Mouse (Mus musculus) layer of hippocampus, adult 2 months (tissue): Measurements from ENCODE around the gene Gnptab. TPM values are rescaled to one million over a fixed set of nuclear protein-coding genes. Genes with fewer than 3 reads are reported as not detected.

ENCODE experiments used
- DNase-seq, 2 experiments: peaks; one replicate each; pipeline ENCODE4 v3.0.0; 2022; ENCODE audit warnings: low spot score in 2 of 2
- H3K27ac ChIP-seq: fragments of 200-600 bp; 2 replicates; pipeline ENCODE4 v1.8.1; 2022
- H3K4me3 ChIP-seq: fragments of 200-600 bp; 2 replicates; pipeline ENCODE4 v1.8.1; 2022; ENCODE audit warnings: mild to moderate bottlenecking
- CTCF ChIP-seq: fragments of 200-600 bp; conservative IDR thresholded peaks from 2 replicates; pipeline ENCODE4 v1.8.1; 2022; ENCODE audit warnings: antibody characterized with exemption, mild to moderate bottlenecking, moderate library complexity
- long read RNA-seq, 2 experiments: library from polyadenylated mRNA; stranded (forward); transcript quantifications; one replicate each; pipeline ENCODE4 v2.0.0; 2021; ENCODE audit warnings: borderline mapping rate in 2 of 2
- total RNA-seq, 2 experiments: library from RNA; stranded (reverse); gene quantifications; 2 replicates each; pipeline ENCODE4 v1.2.3; 2021

The Gnptab gene
- 10 to 100 TPM; 72.6 to 74.4 TPM for total RNA-seq
- long read RNA-seq, experiment 1, full-length matches to known transcripts, result 25 of 45 reads
- long read RNA-seq, experiment 1, partial matches to known transcripts, result 7 of 45 reads
- long read RNA-seq, experiment 1, other reads (novel, unspliced or antisense), result 13 of 45 reads
- long read RNA-seq, experiment 2, full-length matches to known transcripts, result 46 of 66 reads
- long read RNA-seq, experiment 2, partial matches to known transcripts, result 9 of 66 reads
- long read RNA-seq, experiment 2, other reads (novel, unspliced or antisense), result 11 of 66 reads

DNA sequence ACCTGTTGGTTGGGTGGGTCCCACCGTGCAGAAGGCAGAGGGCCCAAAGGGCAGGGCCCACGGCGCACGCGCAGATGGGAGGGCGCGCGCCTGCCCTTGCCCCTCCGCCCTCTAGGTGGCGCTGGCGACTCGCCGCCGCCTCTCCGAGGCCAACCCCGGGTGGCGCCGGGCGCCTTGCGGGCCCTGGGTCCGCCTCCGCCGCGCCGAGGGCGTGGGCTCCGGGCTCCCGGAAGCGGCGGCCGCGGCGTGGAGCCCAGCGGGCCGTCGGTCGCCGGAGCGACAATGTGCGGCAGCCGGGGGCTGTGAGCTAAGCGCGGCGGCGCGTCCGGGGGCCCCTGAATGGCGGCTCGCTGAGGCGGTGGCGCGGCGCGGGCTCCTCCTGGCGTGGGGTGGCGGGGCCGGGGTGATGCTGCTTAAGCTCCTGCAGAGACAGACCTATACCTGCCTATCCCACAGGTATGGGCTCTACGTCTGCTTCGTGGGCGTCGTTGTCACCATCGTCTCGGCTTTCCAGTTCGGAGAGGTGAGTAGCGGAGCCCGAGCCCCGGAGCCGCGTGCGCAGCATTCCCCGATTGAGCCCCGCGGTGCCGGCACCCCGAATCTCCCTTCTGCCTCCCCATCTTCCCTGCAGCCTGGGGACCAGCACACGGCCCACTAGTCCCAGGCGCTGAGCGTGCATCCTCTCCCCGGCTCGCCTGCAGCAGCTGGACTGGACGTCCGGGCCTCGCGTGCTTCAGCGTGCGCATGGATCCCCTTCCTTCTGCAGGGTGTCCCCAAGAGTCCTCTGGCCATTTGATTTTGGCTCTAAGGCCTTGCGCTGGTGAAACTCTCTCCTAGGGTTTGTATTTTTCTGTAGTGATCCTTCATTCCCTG, at the start of gene Gnptab, which contains the start of gene Dram1:
Gene Gnptab (plus strand): TSS at position 120 of the 873 bp plus-strand sequence.
Gene Dram1 (minus strand): TSS at position 68 of the 873 bp plus-strand sequence.
- peak within 1 kb of the TSS; percentile 92 for H3K27ac ChIP-seq
- peak; percentile 87 for TF ChIP-seq CTCF
- DNase-seq, result peak; percentile 80 to 93
- H3K4me3 ChIP-seq, result peak within 1 kb of the TSS; percentile 89

DNA sequence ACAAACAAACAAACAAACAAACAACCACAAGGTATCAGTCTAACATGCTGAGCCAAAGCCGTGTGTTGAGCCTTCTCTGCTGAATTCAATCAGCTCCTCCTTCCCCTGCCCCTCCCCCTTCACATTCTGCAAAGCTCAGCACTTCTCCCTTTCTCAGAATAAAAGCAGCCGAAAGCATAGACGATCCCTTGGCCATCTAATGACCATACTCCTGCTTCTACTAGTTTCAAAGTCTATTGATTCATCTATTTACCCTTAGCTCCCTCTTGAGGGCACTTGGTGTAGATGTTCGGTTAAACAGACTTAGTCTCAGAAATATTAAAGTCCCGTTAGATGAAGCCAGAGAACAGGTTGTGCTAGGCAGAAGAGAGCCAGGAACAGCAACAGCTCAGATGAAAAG, 48.2 kb upstream of the Gnptab start:
- Histone ChIP-seq H3K4me3 (no peak overlapping the region), H3K27ac (no peak overlapping the region)
- DNase-seq, result peak in 1 of 2 experiments; percentile 13
- peak; percentile 74 for TF ChIP-seq CTCF

DNA sequence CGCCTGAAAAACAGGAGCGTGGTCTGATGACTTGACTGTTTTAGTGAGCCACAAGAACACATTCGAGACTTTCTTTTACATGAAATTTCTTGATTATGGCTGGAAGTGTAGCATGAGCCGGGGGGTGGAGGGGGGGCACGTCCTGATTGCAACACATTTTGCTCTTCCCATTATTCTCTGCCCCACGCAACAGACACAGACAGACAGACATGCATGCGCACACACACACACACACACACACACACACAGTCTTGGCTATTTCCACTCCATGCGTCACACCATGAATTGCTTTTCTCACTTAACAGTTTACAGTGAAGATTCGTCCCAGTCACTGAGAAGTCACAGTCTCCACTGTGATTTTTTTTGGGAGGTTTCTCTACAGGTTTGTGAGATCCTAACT, 38.3 kb upstream of the Gnptab start:
- no peak for TF ChIP-seq CTCF
- no peak overlapping the region for H3K27ac ChIP-seq
- H3K4me3 ChIP-seq, result no peak overlapping the region
- no peak for DNase-seq

DNA sequence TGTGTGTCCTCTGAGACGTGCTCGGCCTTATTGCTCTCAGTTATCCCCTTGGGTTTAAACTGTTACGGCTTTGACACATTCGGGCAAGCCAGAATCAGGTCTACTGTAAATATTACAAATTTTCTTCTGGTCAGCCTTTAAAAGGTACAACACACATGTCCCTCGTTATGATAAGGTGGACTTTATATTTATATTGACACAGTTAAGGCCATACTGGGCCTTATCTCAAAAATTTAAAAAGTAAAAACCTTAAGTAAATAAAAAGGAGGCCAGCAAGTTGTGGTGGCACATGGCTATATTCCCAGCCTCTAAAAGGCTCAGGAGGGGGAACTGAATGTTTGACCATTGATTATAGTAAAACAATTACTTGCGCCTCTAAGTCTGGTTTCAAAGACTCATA, 37.6 kb upstream of the Gnptab start:
- no peak overlapping the region for H3K4me3 ChIP-seq
- TF ChIP-seq CTCF, result no peak

DNA sequence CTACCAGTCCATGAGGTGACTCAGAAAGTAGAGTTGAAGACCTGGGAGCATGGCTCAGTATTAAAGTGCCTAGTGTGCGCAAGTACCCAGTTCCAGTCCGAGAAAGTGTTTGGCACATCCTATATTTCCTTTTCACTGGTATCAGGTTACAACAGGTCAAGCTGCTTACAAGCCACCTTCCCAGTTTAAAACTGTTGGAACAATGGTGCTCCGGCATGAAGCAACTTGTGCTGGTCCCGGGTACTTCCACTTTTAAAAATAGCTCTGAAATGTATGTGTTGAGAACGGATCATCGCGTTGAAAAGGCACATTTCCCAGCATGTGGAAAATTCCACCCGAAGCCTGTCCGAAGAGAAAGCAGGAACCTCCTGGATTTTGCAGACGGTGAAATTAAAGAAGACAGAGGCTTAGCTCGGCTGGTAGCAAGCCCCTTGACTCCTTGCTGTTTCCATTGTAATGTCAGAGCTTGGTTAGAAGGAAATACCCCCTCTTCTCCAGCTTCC, 33.0 kb upstream of the Gnptab start:
- Histone ChIP-seq H3K4me3 (no peak overlapping the region), H3K27ac (no peak overlapping the region)
- no peak for TF ChIP-seq CTCF
- no peak for DNase-seq

More for the DNA sequence above, 37.6 kb upstream of the Gnptab start:
- DNase-seq, result no peak
- no peak overlapping the region for H3K27ac ChIP-seq

DNA sequence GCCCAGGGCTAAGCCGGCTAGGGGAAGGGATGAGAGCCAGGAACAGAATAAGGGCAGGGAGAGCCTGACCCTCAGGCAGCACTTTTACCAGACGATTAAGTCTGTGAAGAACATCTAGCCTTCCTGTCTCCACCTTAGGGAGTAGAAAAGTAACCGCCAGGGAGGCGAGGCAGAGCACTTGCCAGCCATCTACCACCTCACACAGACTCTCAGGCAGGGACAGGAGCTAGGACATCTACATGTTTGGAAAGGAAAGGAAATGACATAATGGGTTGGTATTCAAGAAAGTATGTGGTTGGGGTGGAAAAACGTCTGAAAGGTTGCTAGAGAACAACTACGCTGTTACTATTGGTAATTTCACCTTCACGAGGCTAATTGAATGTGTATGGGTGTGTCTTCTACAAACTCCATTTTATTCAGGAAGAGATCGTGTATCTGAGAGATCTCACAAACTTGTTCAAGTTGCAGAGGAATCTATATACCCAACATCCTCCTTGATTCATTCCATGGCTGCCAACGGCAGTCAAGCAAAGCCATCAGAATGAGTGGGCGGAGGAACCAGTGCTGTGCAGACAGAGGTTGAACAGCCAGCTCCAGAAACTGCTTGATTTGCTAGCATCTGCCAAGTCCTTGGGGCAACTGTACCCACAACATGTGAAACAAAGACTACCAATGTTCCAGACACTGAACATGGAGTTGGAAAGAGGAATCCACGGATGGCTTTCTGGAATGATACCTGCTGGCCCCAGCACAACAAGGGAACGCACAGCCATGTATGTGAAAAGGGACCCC, 32.3 kb upstream of the Gnptab start:
- H3K27ac ChIP-seq, result no peak overlapping the region
- H3K4me3 ChIP-seq, result no peak overlapping the region
- DNase-seq, result no peak
- TF ChIP-seq CTCF, result no peak

DNA sequence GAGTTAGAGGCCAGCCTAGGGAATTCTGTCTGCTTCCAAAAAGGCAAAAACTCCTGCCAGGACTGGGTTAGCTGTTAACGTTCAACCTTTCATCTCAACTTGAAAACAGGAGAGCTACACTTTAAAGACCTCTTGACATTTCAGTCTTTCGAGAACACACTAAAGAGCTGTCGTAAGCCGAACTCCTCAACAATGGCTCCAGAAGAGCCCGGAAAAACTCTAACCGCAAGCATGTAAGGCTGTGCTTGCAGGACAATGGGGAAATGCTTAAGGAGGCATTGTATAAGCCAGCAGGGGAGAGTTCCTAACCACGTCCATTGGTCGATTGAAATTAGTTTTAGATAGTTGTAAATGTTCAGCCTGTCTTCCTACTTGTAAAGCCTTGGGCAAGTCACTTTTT, 29.1 kb upstream of the Gnptab start:
- TF ChIP-seq CTCF, result no peak
- no peak for DNase-seq
- no peak overlapping the region for H3K27ac ChIP-seq
- H3K4me3 ChIP-seq, result no peak overlapping the region

DNA sequence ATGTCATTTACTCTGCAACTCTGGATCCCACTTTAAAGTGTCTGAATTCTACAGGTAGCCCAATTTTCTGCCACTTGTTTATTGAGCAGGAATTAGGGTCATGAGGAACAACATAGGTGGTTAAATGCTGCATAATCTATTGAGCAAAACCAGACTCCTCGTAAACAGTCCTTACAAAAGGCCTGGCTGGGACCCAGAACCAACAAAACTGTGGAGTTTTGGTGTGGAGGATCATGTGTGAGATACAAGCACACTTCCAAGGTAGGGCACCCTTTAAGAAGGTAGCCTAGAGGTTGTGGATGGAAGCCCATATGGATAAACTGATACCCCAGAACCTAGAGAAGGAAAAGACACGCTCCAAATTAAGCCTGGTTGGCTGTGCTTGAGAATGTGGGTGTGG, 28.2 kb upstream of the Gnptab start:
- no peak for TF ChIP-seq CTCF
- H3K4me3 ChIP-seq, result no peak overlapping the region
- no peak overlapping the region for H3K27ac ChIP-seq
- no peak for DNase-seq

DNA sequence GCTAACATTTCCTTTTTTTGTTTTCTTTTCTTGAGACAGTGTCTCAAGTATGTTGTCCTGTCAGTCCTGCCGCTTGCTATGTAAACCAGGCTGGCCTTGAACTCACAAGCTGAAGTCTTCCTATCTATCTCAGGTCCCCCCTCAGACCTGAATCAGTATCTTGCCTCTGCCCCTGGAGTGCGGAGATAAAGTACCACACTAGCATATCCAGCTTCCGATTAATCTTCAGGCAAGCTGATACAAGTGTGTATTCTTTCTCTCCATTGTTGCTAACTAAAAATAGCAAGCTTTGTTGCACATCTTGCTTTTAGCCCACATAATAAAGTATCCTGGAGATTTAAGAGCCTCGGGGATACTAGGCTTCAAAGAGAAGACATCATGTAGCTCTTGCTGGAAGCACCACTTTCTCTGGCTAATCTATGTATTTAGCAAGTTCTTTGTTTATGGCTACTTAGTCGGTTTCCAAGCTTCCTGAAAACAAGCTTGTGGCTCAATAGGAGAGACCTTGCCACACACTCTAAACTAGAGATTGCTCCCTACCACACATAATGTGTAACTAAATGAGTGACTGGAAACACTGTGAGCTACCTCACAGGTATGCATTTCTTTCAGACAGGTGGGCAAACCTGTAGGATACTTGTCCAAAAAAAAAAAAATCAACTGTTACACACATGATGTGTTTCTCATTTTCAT, 27.4 kb upstream of the Gnptab start:
- Histone ChIP-seq H3K27ac (no peak overlapping the region), H3K4me3 (no peak overlapping the region)
- no peak for DNase-seq
- no peak for TF ChIP-seq CTCF

DNA sequence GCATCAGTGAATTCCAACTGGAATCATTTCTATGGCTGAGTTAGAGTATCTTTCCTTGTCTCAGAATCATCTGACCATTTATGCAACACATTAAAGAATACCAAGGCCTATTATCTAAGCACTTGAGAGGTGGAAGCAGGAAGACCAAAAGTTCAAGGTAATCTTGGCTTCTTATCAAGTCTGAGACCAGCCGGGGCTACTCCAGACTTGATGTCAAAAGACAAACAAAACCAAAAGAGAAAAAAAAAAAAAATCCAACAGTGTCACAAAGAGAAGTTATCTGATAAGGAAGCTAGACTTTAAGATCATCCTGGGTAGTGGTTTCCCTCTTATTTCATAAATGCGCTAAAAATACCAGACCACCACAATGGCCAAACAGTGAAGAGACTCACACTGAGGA, 26.4 kb upstream of the Gnptab start:
- no peak for TF ChIP-seq CTCF
- H3K27ac ChIP-seq, result no peak overlapping the region
- no peak for DNase-seq
- no peak overlapping the region for H3K4me3 ChIP-seq

DNA sequence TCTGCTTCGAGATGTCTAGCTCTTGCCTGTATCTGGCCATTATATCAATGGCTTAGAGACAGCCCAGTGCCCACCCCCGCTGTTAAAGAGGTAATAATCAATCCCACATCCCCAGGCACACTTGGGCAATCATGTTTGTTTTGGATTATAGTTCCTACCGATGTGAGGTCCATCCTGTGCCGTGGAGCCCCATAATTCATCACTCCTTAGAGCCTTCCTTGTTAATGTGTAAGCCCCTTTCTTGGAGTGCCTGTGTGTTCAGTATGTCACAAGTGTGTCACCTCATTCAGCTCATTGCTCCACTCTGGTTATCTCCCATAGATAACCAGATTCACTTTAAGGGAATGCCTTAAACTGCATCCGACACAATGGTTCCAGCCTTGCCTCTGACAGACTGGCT, 24.3 kb upstream of the Gnptab start:
- no peak for DNase-seq
- H3K27ac ChIP-seq, result no peak overlapping the region
- no peak overlapping the region for H3K4me3 ChIP-seq
- TF ChIP-seq CTCF, result no peak
